Mouse (Mus musculus): ENCODE measurements around the gene 4921539E11Rik. TPM values are rescaled to one million over a fixed set of nuclear protein-coding genes. Genes with fewer than 3 reads are reported as not detected.
A peak's percentile ranks its signal among the peaks of the same experiment; 100 is the strongest.

The 4921539E11Rik gene
- total RNA-seq, 2 experiments from 2014 or later = not detected

GRCm38 (mm10) chr4:103247249-103247648 lies 43.4 kb downstream of the 4921539E11Rik start:
- DNase-seq (ENCODE audit: low spot score in 2 of 2) = no peak

GRCm38 (mm10) chr4:103232156-103232555 lies 58.5 kb downstream of the 4921539E11Rik start:
- DNase-seq (ENCODE audit: low spot score in 2 of 2) = no peak

- no peak for DNase-seq (ENCODE audit: low spot score in 2 of 2)
These were observed 67.8 kb downstream of the 4921539E11Rik start for GRCm38 (mm10) chr4:103222854-103223253.

GRCm38 (mm10) chr4:103221789-103222188 lies 68.9 kb downstream of the 4921539E11Rik start:
- no peak for DNase-seq (ENCODE audit: low spot score in 2 of 2)

GRCm38 (mm10) chr4:103219011-103219410 lies 71.7 kb downstream of the 4921539E11Rik start:
- no peak for DNase-seq (ENCODE audit: low spot score in 2 of 2)

GRCm38 (mm10) chr4:103216046-103216445 lies 74.6 kb downstream of the 4921539E11Rik start:
- no peak for DNase-seq (ENCODE audit: low spot score in 2 of 2)

GRCm38 (mm10) chr4:103214925-103215820 lies 75.5 kb downstream of the 4921539E11Rik start, which contains the start of gene Slc35d1:
Gene Slc35d1, minus strand, starts transcription at chr4:103215164.
- peak; percentile 77 to 79 for DNase-seq (ENCODE audit: low spot score in 2 of 2)

- DNase-seq (ENCODE audit: low spot score in 2 of 2) = peak; percentile 71 to 73
These were observed 76.2 kb downstream of the 4921539E11Rik start for GRCm38 (mm10) chr4:103214498-103214924.

- no peak for DNase-seq (ENCODE audit: low spot score in 2 of 2)
These were observed 76.7 kb downstream of the 4921539E11Rik start for GRCm38 (mm10) chr4:103213859-103214497.

GRCm38 (mm10) chr4:103208553-103208952 lies 82.1 kb downstream of the 4921539E11Rik start:
- DNase-seq (ENCODE audit: low spot score in 2 of 2) = no peak

GRCm38 (mm10) chr4:103203646-103204045 lies 87.0 kb downstream of the 4921539E11Rik start:
- DNase-seq (ENCODE audit: low spot score in 2 of 2) = no peak

- no peak for DNase-seq (ENCODE audit: low spot score in 2 of 2)
These were observed 90.6 kb downstream of the 4921539E11Rik start for GRCm38 (mm10) chr4:103200046-103200445.

- no peak for DNase-seq (ENCODE audit: low spot score in 2 of 2)
These were observed 91.6 kb downstream of the 4921539E11Rik start for GRCm38 (mm10) chr4:103199086-103199485.

GRCm38 (mm10) chr4:103197401-103197800 lies 93.3 kb downstream of the 4921539E11Rik start:
- no peak for DNase-seq (ENCODE audit: low spot score in 2 of 2)

- DNase-seq (ENCODE audit: low spot score in 2 of 2) = no peak
These were observed 98.2 kb downstream of the 4921539E11Rik start for GRCm38 (mm10) chr4:103192421-103192820.

GRCm38 (mm10) chr4:103188786-103189640 lies 101.7 kb downstream of the 4921539E11Rik start:
- no peak for DNase-seq (ENCODE audit: low spot score in 2 of 2)

Other genes with a start within 250 kb of the 4921539E11Rik start
- 10 to 100 TPM; 51.8 to 53.2 TPM for gene Mier1, start 176.5 kb downstream of the 4921539E11Rik start, total RNA-seq (2021)
- 1 to 10 TPM; 3.5 to 6.3 TPM for gene Wdr78, start 176.3 kb downstream of the 4921539E11Rik start, total RNA-seq (2021)
- gene Slc35d1, start 75.7 kb downstream of the 4921539E11Rik start, total RNA-seq (2021) = 10 to 100 TPM; 10.1 to 14.2 TPM
- 10 to 100 TPM; 14.1 to 15.7 TPM for gene Oma1, start 22.9 kb upstream of the 4921539E11Rik start, total RNA-seq (2021)

Data from adrenal gland, adult 18-20 months (tissue).